Mouse (Mus musculus): Measurements from ENCODE around the gene Dnmt3b. TPM values are rescaled to one million over a fixed set of nuclear protein-coding genes. Genes with fewer than 3 reads are reported as not detected.

Gene Dnmt3b
- polyA plus RNA-seq, 1 experiment from 2014 or later, result 7.0 TPM

GRCm38 (mm10) chr2:153631976-153632870, 17.0 kb upstream of the Dnmt3b start, which contains the start of gene Commd7:
Gene Commd7, minus strand, starts transcription at chr2:153632781.
- peak within 1 kb of the TSS; percentile 93 for H3K9ac ChIP-seq (ENCODE audit: low read length)
- WGBS, result 4% methylated on average over 53 of the region's 53 CpGs
- no peaks in the 10 kb centered on the region for H3K27me3 ChIP-seq (ENCODE audit: control insufficient read depth, insufficient read depth, low read length)
- ATAC-seq (ENCODE audit: insufficient read depth, low FRiP score), result peak; percentile 89
- peak within 1 kb of the TSS; percentile 96 for H3K27ac ChIP-seq (ENCODE audit: low read length)
- H3K4me3 ChIP-seq (replicated peaks; ENCODE audit: low read length), result peak within 1 kb of the TSS; percentile 74
- peak within 1 kb of the TSS; percentile 61 for H3K4me2 ChIP-seq (ENCODE audit: low read depth, low read length)
- H3K36me3 ChIP-seq (ENCODE audit: control insufficient read depth, insufficient read depth, low read length), result peaks cover 7% of the 10 kb centered on the region
- H3K4me1 ChIP-seq (ENCODE audit: control insufficient read depth, insufficient read depth, low read length), result peaks cover 11% of the 10 kb centered on the region; the same call in 1 of the 2 replicates
- no peaks in the 10 kb centered on the region for H3K9me3 ChIP-seq (replicated peaks; ENCODE audit: control insufficient read depth, low read length)

GRCm38 (mm10) chr2:153632871-153633226, 16.4 kb upstream of the Dnmt3b start:
- ATAC-seq (ENCODE audit: insufficient read depth, low FRiP score), result no peak
- peaks cover 11% of the 10 kb centered on the region; the same call in 1 of the 2 replicates for H3K4me1 ChIP-seq (ENCODE audit: control insufficient read depth, insufficient read depth, low read length)
- 10% methylated on average over 2 of the region's 2 CpGs for WGBS

GRCm38 (mm10) chr2:153633259-153633658, 16.0 kb upstream of the Dnmt3b start:
- Histone ChIP-seq H3K9ac (ENCODE audit: low read length) (peak overlapping the region; percentile 93; the same call in 1 of the 2 replicates), H3K4me1 (ENCODE audit: control insufficient read depth, insufficient read depth, low read length) (peaks cover 11% of the 10 kb centered on the region; the same call in 1 of the 2 replicates), H3K36me3 (ENCODE audit: control insufficient read depth, insufficient read depth, low read length) (peaks cover 2% of the 10 kb centered on the region), H3K4me3 (replicated peaks; ENCODE audit: low read length) (no peak overlapping the region), H3K27ac (ENCODE audit: low read length) (no peak overlapping the region), H3K4me2 (ENCODE audit: low read depth, low read length) (peak overlapping the region; percentile 61), H3K27me3 (ENCODE audit: control insufficient read depth, insufficient read depth, low read length) (no peaks in the 10 kb centered on the region), H3K9me3 (replicated peaks; ENCODE audit: control insufficient read depth, low read length) (no peaks in the 10 kb centered on the region)
- ATAC-seq (ENCODE audit: insufficient read depth, low FRiP score), result no peak
- 53% methylated on average over 5 of the region's 5 CpGs for WGBS

More at GRCm38 (mm10) chr2:153632871-153633226, 16.4 kb upstream of the Dnmt3b start:
- H3K4me3 ChIP-seq (replicated peaks; ENCODE audit: low read length), result peak overlapping the region; percentile 74
- peak overlapping the region; percentile 93 for H3K9ac ChIP-seq (ENCODE audit: low read length)
- no peaks in the 10 kb centered on the region for H3K9me3 ChIP-seq (replicated peaks; ENCODE audit: control insufficient read depth, low read length)
- H3K36me3 ChIP-seq (ENCODE audit: control insufficient read depth, insufficient read depth, low read length), result peaks cover 6% of the 10 kb centered on the region
- H3K27me3 ChIP-seq (ENCODE audit: control insufficient read depth, insufficient read depth, low read length), result no peaks in the 10 kb centered on the region
- peak overlapping the region; percentile 96; the same call in 1 of the 2 replicates for H3K27ac ChIP-seq (ENCODE audit: low read length)
- peak overlapping the region; percentile 61 for H3K4me2 ChIP-seq (ENCODE audit: low read depth, low read length)

GRCm38 (mm10) chr2:153638977-153639680, 10.1 kb upstream of the Dnmt3b start:
- Histone ChIP-seq H3K9ac (ENCODE audit: low read length) (no peak overlapping the region), H3K27me3 (ENCODE audit: control insufficient read depth, insufficient read depth, low read length) (no peaks in the 10 kb centered on the region), H3K4me3 (replicated peaks; ENCODE audit: low read length) (no peak overlapping the region), H3K9me3 (replicated peaks; ENCODE audit: control insufficient read depth, low read length) (no peaks in the 10 kb centered on the region), H3K27ac (ENCODE audit: low read length) (no peak overlapping the region), H3K36me3 (ENCODE audit: control insufficient read depth, insufficient read depth, low read length) (no peaks in the 10 kb centered on the region), H3K4me1 (ENCODE audit: control insufficient read depth, insufficient read depth, low read length) (no peaks in the 10 kb centered on the region), H3K4me2 (ENCODE audit: low read depth, low read length) (no peak overlapping the region)
- ATAC-seq (ENCODE audit: insufficient read depth, low FRiP score), result no peak
- WGBS, result 31% methylated on average over 15 of the region's 15 CpGs

- H3K27me3 ChIP-seq (ENCODE audit: control insufficient read depth, insufficient read depth, low read length), result no peaks in the 10 kb centered on the region
- H3K4me2 ChIP-seq (ENCODE audit: low read depth, low read length), result no peak overlapping the region
- no peak for ATAC-seq (ENCODE audit: insufficient read depth, low FRiP score)
- H3K36me3 ChIP-seq (ENCODE audit: control insufficient read depth, insufficient read depth, low read length), result no peaks in the 10 kb centered on the region
- 15% methylated on average over 3 of the region's 3 CpGs for WGBS
- H3K4me1 ChIP-seq (ENCODE audit: control insufficient read depth, insufficient read depth, low read length), result no peaks in the 10 kb centered on the region
- H3K4me3 ChIP-seq (replicated peaks; ENCODE audit: low read length), result no peak overlapping the region
- no peaks in the 10 kb centered on the region for H3K9me3 ChIP-seq (replicated peaks; ENCODE audit: control insufficient read depth, low read length)
- no peak overlapping the region for H3K27ac ChIP-seq (ENCODE audit: low read length)
- H3K9ac ChIP-seq (ENCODE audit: low read length), result no peak overlapping the region
These were observed 6.8 kb upstream of the Dnmt3b start for GRCm38 (mm10) chr2:153642496-153642895.

- Histone ChIP-seq H3K4me3 (replicated peaks; ENCODE audit: low read length) (no peak overlapping the region), H3K9ac (ENCODE audit: low read length) (no peak overlapping the region), H3K4me1 (ENCODE audit: control insufficient read depth, insufficient read depth, low read length) (no peaks in the 10 kb centered on the region), H3K27me3 (ENCODE audit: control insufficient read depth, insufficient read depth, low read length) (no peaks in the 10 kb centered on the region), H3K9me3 (replicated peaks; ENCODE audit: control insufficient read depth, low read length) (no peaks in the 10 kb centered on the region), H3K4me2 (ENCODE audit: low read depth, low read length) (no peak overlapping the region), H3K27ac (ENCODE audit: low read length) (no peak overlapping the region), H3K36me3 (ENCODE audit: control insufficient read depth, insufficient read depth, low read length) (no peaks in the 10 kb centered on the region)
- WGBS, result 47% methylated on average over 6 of the region's 6 CpGs
- ATAC-seq (ENCODE audit: insufficient read depth, low FRiP score), result no peak
These were observed 6.3 kb upstream of the Dnmt3b start for GRCm38 (mm10) chr2:153642999-153643398.

GRCm38 (mm10) chr2:153648773-153649297, 415 bp upstream of the Dnmt3b start:
- ATAC-seq (ENCODE audit: insufficient read depth, low FRiP score), result no peak
- H3K27ac ChIP-seq (ENCODE audit: low read length), result no peak overlapping the region
- no peaks in the 10 kb centered on the region for H3K27me3 ChIP-seq (ENCODE audit: control insufficient read depth, insufficient read depth, low read length)
- H3K36me3 ChIP-seq (ENCODE audit: control insufficient read depth, insufficient read depth, low read length), result no peaks in the 10 kb centered on the region
- peak overlapping the region; percentile 79 for H3K4me3 ChIP-seq (replicated peaks; ENCODE audit: low read length)
- WGBS, result 21% methylated on average over 14 of the region's 14 CpGs
- H3K9me3 ChIP-seq (replicated peaks; ENCODE audit: control insufficient read depth, low read length), result no peaks in the 10 kb centered on the region
- H3K4me2 ChIP-seq (ENCODE audit: low read depth, low read length), result peak overlapping the region; percentile 93
- H3K9ac ChIP-seq (ENCODE audit: low read length), result peak overlapping the region; percentile 89
- H3K4me1 ChIP-seq (ENCODE audit: control insufficient read depth, insufficient read depth, low read length), result peaks cover 8% of the 10 kb centered on the region; the same call in 1 of the 2 replicates

GRCm38 (mm10) chr2:153650014-153650687, 901 bp downstream of the Dnmt3b start:
- Histone ChIP-seq H3K4me3 (replicated peaks; ENCODE audit: low read length) (peak overlapping the region; percentile 79), H3K9ac (ENCODE audit: low read length) (peak overlapping the region; percentile 89), H3K27me3 (ENCODE audit: control insufficient read depth, insufficient read depth, low read length) (no peaks in the 10 kb centered on the region), H3K27ac (ENCODE audit: low read length) (no peak overlapping the region), H3K36me3 (ENCODE audit: control insufficient read depth, insufficient read depth, low read length) (no peaks in the 10 kb centered on the region), H3K4me2 (ENCODE audit: low read depth, low read length) (peak overlapping the region; percentile 93), H3K9me3 (replicated peaks; ENCODE audit: control insufficient read depth, low read length) (no peaks in the 10 kb centered on the region), H3K4me1 (ENCODE audit: control insufficient read depth, insufficient read depth, low read length) (peaks cover 8% of the 10 kb centered on the region; the same call in 1 of the 2 replicates)
- peak; percentile 59 for ATAC-seq (ENCODE audit: insufficient read depth, low FRiP score)
- 3% methylated on average over 28 of the region's 28 CpGs for WGBS

Data from stomach, embryonic 16.5 days (tissue).